Mouse (Mus musculus) erythroblast, embryonic 14.5 days (primary cell): ENCODE results near the gene Sh3glb1. TPM values are rescaled to one million over a fixed set of nuclear protein-coding genes. Genes with fewer than 3 reads are reported as not detected.
A peak's percentile ranks its signal among the peaks of the same experiment; 100 is the strongest.

Source experiments
- H3K27me3 ChIP-seq: 2 replicates; pipeline ENCODE4 v1.6.1; 2012; ENCODE audit warnings: inconsistent platforms; ENCODE audit not compliant: control insufficient read depth
- H3K36me3 ChIP-seq: 2 replicates; pipeline ENCODE4 v1.6.1; 2012; ENCODE audit warnings: mild to moderate bottlenecking, inconsistent platforms; ENCODE audit not compliant: control insufficient read depth
- H3K4me1 ChIP-seq: 2 replicates; pipeline ENCODE4 v1.6.1; 2012; ENCODE audit warnings: inconsistent platforms; ENCODE audit not compliant: control insufficient read depth
- H3K4me3 ChIP-seq: replicated peaks from 2 replicates; pipeline ENCODE3; 2012; ENCODE audit warnings: moderate library complexity, mild to moderate bottlenecking, inconsistent platforms
- H3K9me3 ChIP-seq: 2 replicates; pipeline ENCODE4 v1.6.1; 2012; ENCODE audit warnings: low read length, inconsistent platforms, mixed read lengths; ENCODE audit not compliant: control insufficient read depth
- GATA1 ChIP-seq: IDR thresholded peaks from 2 replicates; pipeline ENCODE4 v1.6.1; 2012; ENCODE audit warnings: low read length, inconsistent platforms, mixed read lengths
- TAL1 ChIP-seq: IDR thresholded peaks from 3 replicates; pipeline ENCODE4 v1.6.1; 2012; ENCODE audit warnings: low read length, inconsistent platforms, mixed read lengths
- polyA plus RNA-seq: library from polyadenylated mRNA; stranded (reverse); fragments of >175 nt; gene quantifications from 2 replicates; pipeline ENCODE4 v1.2.3, GENCODE M21; 2012

The Sh3glb1 gene
- polyA plus RNA-seq, 1 experiment, result 16.1 TPM

DNA sequence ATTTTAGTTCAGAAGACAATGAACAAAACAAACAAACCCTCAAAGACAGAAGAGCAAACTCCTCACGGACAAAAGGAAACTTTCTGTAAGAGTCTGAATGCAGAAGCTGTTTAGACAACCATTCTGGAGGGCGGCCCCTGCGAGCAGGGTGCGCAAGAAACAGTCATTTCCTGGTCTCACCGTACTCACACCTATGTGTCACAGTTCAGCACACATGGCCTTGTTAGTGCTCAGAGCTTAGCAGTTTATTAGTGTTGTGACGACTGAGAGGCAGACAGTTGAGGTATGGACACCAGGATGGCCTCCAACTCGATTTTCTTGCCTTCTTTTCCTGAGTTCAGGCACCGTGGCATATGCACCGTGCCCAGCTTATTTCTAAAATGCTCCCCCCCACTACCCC lies 4.2 kb downstream of the Sh3glb1 start:
- H3K36me3 ChIP-seq, result peaks cover 72% of the 10 kb centered on the region
- no peak for TF ChIP-seq TAL1
- peaks cover 60% of the 10 kb centered on the region for H3K4me1 ChIP-seq
- H3K27me3 ChIP-seq, result no peaks in the 10 kb centered on the region
- H3K9me3 ChIP-seq, result no peaks in the 10 kb centered on the region
- H3K4me3 ChIP-seq, result peak overlapping the region; percentile 29

DNA sequence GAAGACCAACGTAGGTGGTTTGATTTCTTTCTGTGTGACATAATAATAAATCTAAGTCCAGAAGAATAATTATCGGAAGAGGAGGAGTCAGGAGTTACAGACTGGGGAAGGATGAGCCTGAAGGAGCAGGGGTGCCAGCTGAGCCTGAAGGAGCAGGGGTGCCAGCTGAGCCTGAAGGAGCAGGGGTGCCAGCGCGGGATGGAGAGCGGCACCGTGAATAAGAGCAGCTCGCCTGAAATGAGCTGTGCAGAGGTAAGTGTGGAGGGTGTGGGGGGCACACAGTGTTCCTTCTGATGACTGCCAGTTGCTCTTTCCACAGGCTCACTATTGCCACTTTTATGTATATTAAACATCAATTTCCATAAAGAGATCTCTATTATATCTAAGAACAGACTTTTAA lies 5.1 kb downstream of the Sh3glb1 start:
- Histone ChIP-seq H3K36me3 (peaks cover 80% of the 10 kb centered on the region), H3K9me3 (no peaks in the 10 kb centered on the region), H3K4me1 (peaks cover 55% of the 10 kb centered on the region), H3K4me3 (no peak overlapping the region), H3K27me3 (no peaks in the 10 kb centered on the region)
- TF ChIP-seq GATA1 (no peak), TAL1 (no peak)

DNA sequence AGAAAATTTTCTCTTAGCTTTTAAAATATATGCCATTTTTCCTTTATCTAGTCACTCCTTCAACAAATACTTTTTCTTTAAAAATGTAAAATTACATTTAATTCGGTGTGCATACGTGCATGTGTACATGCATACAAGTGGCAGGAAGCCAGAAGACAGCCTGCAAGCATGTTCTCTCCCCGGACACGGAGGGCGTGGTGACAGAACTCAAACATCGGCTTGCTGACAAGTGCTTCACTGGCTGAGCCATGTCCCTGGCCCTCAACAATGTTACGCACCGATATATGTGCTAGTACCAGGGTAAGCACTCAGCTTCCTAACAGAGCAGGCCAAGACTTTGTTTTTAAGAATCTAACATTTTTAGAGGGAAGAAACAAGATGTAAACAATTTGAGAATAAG lies 5.5 kb downstream of the Sh3glb1 start:
- Histone ChIP-seq H3K4me1 (peaks cover 55% of the 10 kb centered on the region), H3K4me3 (no peak overlapping the region), H3K27me3 (no peaks in the 10 kb centered on the region), H3K36me3 (peaks cover 85% of the 10 kb centered on the region), H3K9me3 (no peaks in the 10 kb centered on the region)
- TF ChIP-seq GATA1, result no peak
- TF ChIP-seq TAL1, result no peak

DNA sequence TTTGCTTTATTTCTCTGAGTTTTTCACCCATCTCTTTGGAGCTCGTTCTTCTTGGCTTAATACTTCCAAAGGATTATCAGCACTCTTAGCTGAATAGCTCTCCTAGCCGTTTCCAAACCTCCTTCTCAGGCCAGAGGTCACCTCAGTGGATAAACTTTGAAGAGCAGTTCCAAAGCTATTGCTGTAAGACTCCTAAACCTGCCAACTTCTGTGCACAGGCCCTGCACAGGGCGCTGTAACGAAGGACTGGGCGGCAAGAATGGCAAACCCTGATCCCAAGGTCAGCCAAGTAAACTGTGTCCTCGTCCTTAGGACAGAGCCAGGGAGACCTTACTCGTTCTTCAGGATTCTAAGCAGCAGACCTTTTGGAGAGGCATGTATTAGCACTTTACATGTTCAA lies 6.0 kb downstream of the Sh3glb1 start:
- no peak for TF ChIP-seq GATA1
- no peak for TF ChIP-seq TAL1
- Histone ChIP-seq H3K4me3 (no peak overlapping the region), H3K4me1 (peaks cover 53% of the 10 kb centered on the region), H3K9me3 (no peaks in the 10 kb centered on the region), H3K36me3 (peaks cover 89% of the 10 kb centered on the region), H3K27me3 (no peaks in the 10 kb centered on the region)

DNA sequence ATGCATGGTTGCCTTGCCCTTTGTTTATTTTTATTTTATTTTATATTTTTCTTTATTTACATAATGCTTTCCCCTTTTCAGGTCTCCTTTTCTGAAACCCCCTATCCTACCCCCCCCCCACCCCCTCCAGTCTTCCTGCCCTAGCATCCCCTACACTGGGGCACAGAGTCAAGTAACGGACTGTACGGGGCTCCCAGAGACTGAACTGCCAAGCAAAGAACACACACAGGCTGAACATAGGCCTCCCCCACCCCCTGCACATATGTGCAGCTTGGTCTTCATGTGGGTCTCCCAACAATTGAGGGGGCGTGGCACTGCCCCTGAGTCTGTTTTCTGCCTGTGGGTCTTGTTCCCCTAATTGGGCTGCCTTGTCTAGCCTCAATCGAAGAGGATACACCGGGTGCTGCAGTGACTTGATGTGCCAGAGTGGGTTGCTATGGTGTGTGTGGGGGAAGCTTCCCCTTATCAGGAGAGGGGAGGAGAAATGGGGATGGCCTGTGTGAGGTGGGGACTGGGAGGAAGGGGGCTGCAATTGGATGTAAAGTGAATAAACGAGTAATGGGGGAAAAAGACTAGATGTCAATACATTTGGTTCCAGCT lies 8.4 kb downstream of the Sh3glb1 start:
- H3K4me1 ChIP-seq, result peaks cover 32% of the 10 kb centered on the region
- peaks cover 97% of the 10 kb centered on the region for H3K36me3 ChIP-seq
- TF ChIP-seq GATA1, result no peak
- TF ChIP-seq TAL1, result no peak

DNA sequence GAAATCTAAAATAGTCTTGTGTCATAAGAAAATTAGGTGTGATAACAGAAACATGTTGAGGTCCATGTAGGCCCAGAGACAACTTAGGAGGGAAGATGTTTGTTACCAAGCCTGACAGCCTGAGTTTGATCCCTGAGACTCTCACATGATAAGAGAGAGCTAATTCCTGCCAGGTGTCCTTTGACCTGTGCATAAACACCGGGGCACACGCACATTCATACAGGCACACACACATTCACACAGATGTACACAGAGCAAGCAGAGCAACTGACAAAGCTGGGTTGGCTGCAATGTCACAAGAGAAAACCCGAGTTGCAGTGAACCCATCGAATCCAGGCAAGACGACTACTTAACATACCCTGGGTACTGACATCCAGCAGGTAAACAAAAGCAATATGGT lies 11.5 kb downstream of the Sh3glb1 start:
- Histone ChIP-seq H3K4me3 (no peak overlapping the region), H3K9me3 (no peaks in the 10 kb centered on the region), H3K27me3 (no peaks in the 10 kb centered on the region), H3K4me1 (peaks cover 10% of the 10 kb centered on the region), H3K36me3 (peaks cover 97% of the 10 kb centered on the region)
- TF ChIP-seq TAL1 (no peak), GATA1 (no peak)

More for the DNA sequence above, 8.4 kb downstream of the Sh3glb1 start:
- Histone ChIP-seq H3K9me3 (no peaks in the 10 kb centered on the region), H3K27me3 (no peaks in the 10 kb centered on the region), H3K4me3 (no peak overlapping the region)

DNA sequence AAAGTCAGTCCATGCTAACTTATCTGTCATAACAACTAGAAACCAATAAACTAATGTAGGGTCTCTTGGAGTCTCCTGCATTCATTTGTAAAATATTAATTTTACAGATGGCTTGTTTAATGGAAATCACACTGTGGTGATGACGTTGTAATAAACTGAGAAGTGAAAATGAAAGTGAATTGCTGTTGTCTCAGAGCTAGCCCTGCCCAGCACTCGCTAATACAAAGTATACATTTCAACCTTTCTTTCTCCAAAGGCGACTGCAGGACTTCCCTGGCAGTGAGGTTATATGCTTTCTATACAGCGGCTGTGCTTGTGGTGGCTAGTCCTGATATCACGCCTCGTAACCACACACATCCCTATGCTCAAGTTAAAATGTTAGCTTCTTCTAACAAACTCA lies 16.2 kb downstream of the Sh3glb1 start:
- Histone ChIP-seq H3K4me3 (no peak overlapping the region), H3K27me3 (no peaks in the 10 kb centered on the region), H3K36me3 (peaks cover 96% of the 10 kb centered on the region), H3K4me1 (peaks cover 19% of the 10 kb centered on the region), H3K9me3 (no peaks in the 10 kb centered on the region)
- TF ChIP-seq TAL1, result no peak
- TF ChIP-seq GATA1, result no peak

DNA sequence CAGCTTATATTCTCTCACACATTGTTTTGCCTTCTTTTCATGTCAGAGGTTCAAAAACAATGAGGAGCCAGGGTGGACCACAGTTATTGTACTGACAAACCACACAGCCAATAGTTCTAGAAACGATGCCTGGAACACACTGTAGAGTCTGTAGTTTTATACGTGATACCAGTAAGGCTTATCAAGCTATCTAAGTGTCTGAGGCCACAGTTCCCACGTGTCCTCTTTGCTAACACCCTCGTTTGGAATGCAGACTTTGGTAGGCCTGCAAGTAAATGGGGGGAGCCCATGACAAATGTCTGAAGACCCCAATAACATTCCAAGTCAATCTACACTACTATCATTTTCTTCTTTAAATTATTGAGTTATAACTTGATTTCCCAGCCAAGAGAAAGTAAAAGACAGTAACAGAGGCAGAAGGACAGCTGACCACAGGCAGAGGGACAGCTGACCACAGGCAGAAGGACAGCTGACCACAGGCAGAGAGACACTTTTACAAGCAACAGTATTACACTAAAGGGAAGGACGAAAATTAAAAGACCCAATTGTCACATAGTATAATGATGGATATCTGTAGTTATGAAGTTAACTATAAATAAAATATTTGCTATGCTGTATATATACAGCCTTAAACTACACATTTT lies 21.2 kb downstream of the Sh3glb1 start:
- no peak for TF ChIP-seq TAL1
- no peak for TF ChIP-seq GATA1
- Histone ChIP-seq H3K27me3 (no peaks in the 10 kb centered on the region), H3K4me3 (no peak overlapping the region), H3K9me3 (no peaks in the 10 kb centered on the region), H3K4me1 (peaks cover 28% of the 10 kb centered on the region), H3K36me3 (peaks cover 99% of the 10 kb centered on the region)

DNA sequence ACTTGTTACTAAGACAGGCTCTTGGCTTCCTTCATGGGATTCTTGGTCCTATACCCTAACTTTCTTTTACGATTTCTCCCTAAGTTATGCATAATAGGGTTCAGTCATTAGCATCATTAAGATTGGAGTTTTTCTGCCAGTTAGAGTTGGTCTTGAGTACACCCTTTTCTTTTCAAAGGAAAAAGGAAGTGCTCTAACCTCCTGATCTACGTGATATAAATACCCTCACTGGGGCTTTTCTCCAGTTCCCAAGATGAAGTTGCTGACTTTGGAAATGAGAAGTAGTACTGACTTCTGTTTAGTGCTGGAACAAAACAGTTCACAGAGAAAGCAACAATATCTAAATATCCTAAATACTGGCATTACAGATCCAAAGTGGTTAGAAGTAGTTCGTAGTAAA lies 22.2 kb downstream of the Sh3glb1 start:
- Histone ChIP-seq H3K4me1 (peaks cover 26% of the 10 kb centered on the region), H3K36me3 (peaks cover 99% of the 10 kb centered on the region), H3K9me3 (no peaks in the 10 kb centered on the region), H3K4me3 (no peak overlapping the region), H3K27me3 (no peaks in the 10 kb centered on the region)
- TF ChIP-seq GATA1 (no peak), TAL1 (no peak)

DNA sequence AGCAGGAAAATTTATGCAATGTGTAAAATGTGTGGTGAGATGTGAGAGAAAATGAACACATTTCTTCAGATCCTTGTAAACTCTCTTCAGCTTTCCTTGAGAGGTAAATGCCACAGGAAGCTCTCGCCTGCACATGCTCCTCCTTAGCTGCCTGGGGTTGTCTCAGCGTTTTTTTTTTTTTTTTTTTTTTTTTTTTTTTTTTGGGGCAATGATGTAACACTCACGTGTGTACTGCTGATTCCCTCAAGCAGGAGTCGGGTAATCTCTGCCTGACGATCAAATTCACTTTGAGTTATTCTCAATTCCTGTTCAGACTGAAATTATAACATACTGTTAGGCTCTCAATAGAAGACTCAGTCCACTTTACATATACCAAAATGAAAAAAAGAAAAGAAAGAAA lies 23.0 kb downstream of the Sh3glb1 start:
- Histone ChIP-seq H3K4me1 (peaks cover 26% of the 10 kb centered on the region), H3K36me3 (peaks cover 98% of the 10 kb centered on the region), H3K9me3 (no peaks in the 10 kb centered on the region), H3K4me3 (no peak overlapping the region), H3K27me3 (no peaks in the 10 kb centered on the region)
- TF ChIP-seq TAL1, result no peak; the same call in 2 of the 3 replicates
- TF ChIP-seq GATA1, result no peak
